Mouse (Mus musculus): ENCODE measurements around the gene Ubl3.

GRCm38 (mm10) chr5:148544733-148545132 is 7.9 kb downstream of the Ubl3 start:
- TF ChIP-seq CTCF (IDR thresholded peaks at IDR 0.05) (no peak), POLR2A (IDR thresholded peaks at IDR 0.05; ENCODE audit: insufficient read depth, low read depth, low read length) (no peak), EP300 (IDR thresholded peaks at IDR 0.05; ENCODE audit: insufficient read depth, low read depth, low read length) (no peak)

Data from heart, adult 2 months (tissue).